Mouse (Mus musculus): ENCODE measurements around the gene Orc5.

Gene Orc5

GRCm38 (mm10) chr5:22550033-22550551 is at the start of gene Orc5:
Orc5 (minus strand) TSS chr5:22550429.
- DNase-seq (ENCODE audit: low spot score): peak; percentile 72

DNA sequence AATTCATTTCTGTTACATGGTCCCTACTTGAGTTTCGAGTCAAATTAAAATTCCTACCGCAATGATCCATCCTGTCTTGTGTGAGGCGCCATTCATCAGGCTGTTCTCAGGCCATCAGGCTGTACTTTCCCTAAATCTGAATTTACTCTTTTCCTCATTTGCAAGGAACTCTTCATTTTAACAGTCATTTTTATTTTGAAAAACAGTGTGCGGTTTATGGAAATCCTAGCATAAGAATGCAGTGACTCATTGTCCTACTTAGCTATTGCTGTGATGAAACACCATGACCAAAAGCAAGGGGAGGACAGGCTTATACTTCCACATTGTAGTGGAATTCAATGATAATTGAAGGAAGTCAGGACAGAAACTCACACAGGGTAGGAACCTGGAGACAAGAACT is 46.8 kb upstream of the Orc5 start:
- DNase-seq (ENCODE audit: low spot score): no peak

DNA sequence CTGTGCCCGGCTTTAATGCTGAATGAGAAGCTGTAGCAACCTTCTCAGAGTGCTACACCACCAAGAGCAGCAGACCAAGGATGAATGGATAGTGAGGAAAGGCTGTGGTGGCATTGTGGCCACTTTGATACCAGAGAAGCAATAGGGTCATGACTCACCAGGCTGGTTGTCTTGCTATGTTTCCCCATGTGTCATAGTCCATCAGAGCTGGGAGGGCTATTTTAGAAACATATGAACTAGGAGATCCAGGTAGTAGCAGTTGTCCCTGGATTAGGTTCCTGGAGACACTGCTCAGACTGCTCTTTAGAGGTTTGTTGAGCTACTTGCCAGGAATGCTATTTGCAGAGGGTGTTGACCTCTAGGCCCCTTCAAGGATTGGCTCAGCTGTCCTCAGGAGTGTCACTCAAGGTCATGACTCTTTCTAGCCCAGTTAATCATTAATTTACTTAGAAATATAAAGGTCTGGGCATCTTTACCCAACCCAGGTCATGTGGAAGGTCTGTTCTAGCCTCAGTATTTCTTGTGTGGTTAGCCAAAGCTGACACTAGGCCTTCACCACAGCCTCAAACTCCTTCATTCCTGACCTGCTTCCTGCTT is 39.2 kb upstream of the Orc5 start:
- no peak for DNase-seq (ENCODE audit: low spot score)

DNA sequence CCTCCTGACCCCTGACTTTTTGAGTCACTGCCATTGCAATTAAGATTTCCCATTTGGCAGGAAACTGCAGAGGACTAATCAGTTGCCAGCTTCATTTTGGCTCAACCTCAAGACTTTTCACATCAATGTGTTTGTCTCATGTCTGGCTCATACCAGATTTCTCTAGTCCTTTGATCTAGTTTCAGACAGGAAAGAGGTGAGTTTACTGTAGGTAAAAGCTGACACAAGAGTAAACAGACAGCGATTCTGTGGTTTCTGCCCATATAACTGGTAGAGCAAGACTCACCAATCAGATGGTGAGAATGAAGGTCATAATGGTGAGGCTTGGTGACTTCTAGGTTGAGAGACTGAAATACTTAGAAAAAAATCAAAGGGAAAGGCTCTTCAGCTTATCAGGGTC is 37.3 kb upstream of the Orc5 start:
- DNase-seq (ENCODE audit: low spot score): no peak

DNA sequence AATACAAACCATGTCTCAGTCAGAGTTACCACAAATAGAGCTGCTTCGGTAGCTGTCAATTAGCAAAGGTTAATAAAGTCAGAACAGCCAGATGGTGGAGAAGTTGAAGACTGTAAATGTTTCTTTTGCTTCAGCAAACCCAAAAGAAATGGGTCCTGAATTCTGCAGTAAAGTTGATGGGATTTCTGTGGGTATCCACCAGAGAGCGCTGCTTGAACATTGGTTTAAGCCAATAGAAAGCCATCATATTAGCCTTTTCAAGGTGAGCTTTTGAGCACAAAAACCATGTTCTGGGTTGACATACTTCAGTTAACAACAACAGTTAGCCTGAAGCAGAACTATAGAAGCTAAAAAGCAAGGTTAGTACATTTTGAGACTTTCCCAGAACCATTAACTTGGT is 34.3 kb upstream of the Orc5 start:
- no peak for DNase-seq (ENCODE audit: low spot score)

GRCm38 (mm10) chr5:22578011-22578410 is 27.8 kb upstream of the Orc5 start:
- DNase-seq (ENCODE audit: low spot score): no peak

DNA sequence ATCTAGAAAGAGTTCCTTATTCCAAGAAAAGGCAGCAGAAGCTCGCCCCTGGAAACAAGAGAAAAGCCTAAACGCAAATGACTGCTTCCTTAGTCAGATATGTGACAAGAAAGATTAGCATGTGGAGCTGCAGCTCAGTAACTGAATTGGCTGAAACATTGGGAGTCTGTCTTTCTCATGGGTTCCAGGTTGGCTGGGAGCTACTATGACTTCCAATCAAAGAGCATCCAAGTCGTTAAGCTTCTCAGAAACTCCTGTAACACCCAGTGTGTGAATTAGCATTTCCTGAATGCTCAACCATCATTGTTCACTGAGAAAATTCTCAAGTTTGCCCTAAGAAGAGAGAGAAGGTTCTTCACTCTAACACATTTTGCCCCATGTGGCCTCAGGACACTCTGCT is 24.5 kb upstream of the Orc5 start:
- no peak for DNase-seq (ENCODE audit: low spot score)

- DNase-seq (ENCODE audit: low spot score): no peak
These were observed 23.9 kb upstream of the Orc5 start for GRCm38 (mm10) chr5:22574161-22574560.

- no peak for DNase-seq (ENCODE audit: low spot score)
These were observed 23.5 kb upstream of the Orc5 start for GRCm38 (mm10) chr5:22573696-22574095.

GRCm38 (mm10) chr5:22572881-22573280 is 22.7 kb upstream of the Orc5 start:
- DNase-seq (ENCODE audit: low spot score): no peak

- DNase-seq (ENCODE audit: low spot score): no peak
These were observed 22.2 kb upstream of the Orc5 start for GRCm38 (mm10) chr5:22572456-22572855.

DNA sequence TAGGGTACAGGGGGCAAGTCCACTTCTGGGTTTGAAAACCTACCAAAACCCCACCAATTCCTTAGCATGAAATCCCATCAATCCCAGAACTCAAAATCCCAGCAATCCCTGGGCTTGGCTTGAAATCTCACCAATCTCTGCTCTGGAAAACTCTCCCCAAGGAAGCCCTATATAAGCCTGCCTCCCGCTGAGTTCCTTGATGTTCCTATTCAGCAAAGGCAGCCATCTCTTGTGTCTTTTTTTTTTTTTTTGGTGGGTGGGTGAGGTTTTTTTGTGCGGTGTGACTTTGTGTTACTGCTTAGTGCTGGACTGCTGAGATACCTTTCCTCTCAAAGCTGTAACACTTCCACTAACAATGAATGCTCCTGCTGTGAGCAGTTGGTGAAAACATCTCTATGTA is 15.5 kb upstream of the Orc5 start:
- DNase-seq (ENCODE audit: low spot score): no peak

- no peak for DNase-seq (ENCODE audit: low spot score)
These were observed 9.6 kb upstream of the Orc5 start for GRCm38 (mm10) chr5:22559801-22560200.

DNA sequence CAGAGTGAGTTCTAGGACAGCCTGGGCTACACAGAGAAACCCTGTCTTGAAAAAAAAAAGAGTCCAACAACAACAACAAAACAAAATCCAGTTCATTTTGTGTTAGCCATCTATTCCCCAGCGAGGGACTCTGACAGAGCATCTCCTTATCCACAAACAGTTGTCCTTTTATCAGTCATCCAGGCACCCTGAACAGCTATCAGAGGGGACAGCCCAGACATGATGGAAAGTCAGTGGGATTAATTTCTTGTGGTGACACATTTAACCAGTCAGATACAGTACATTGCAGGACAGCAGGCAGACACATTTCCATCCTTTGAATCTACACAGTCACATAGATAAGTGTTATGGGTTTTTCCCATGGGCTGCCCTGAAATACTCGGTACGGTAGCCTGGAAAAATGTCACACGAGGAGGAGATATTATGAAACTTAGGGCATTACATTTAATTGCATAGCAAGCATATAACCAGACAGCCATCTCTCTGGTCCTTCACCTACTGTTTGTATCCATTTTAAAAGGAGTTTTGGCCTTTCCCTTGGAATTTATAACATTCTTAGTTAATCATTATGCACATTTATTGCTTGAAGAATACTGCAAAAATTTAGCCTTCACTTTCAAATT is 7.4 kb upstream of the Orc5 start:
- no peak for DNase-seq (ENCODE audit: low spot score)

GRCm38 (mm10) chr5:22556713-22557112 is 6.5 kb upstream of the Orc5 start:
- no peak for DNase-seq (ENCODE audit: low spot score)

DNA sequence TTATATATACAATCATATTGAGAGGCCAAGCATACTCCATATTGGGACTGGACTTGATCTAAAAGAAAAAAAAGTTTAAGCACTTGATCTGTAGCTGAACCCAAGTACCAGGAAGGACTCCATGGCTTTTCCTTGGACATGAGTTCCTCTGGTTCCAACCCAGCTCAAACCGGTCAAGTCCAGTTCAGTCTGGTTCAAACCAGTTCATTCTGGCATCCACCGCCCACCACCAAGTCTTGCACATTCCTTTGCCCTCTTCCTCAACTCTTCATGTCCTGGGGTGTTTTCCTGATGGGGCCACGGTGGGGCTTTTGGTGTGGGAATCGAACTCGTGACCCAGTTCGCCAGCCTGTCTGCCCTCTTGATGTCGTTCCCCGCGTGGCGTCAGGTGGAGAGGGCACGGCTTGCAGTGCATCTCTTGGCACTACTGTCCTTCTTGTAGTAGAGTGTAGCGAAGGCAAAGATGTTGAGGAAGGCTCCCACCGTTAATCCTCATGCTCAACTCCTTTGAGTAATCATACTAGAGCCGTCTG is 2.1 kb upstream of the Orc5 start:
- DNase-seq (ENCODE audit: low spot score): no peak

- peak; percentile 3 for DNase-seq (ENCODE audit: low spot score)
These were observed 730 bp downstream of the Orc5 start for GRCm38 (mm10) chr5:22549366-22550032.

DNA sequence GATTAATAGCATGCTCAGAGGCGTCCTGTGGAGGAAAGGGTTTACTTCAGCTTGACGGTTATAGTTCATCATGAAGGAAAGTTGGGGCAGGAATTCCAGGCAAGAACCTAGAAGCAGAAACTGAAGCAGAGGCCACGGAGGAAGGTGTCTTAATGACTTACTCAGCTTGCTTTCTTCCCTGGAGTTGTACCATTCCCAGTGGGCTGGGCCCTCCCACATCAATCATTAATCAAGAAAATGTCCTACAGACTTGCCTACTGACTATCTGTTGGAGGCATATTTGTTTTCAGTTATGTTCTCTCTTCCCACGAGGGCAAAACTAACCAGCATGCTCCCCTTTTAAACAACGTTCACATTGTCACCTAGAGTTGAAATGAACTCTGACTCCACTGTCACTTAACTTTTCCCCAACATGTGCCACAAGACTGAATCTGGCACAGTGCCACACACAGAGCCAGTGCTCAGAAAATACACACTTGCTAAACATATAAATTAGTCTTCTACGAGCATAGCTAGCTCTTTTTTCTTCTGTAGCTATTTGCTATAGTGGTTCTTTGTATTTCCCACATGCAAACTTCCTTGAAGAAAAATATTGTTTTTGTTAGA is 1.6 kb downstream of the Orc5 start:
- no peak for DNase-seq (ENCODE audit: low spot score)

- DNase-seq (ENCODE audit: low spot score): no peak
These were observed 3.7 kb downstream of the Orc5 start for GRCm38 (mm10) chr5:22546536-22546935.

- no peak for DNase-seq (ENCODE audit: low spot score)
These were observed 4.9 kb downstream of the Orc5 start for GRCm38 (mm10) chr5:22545305-22545704.

- no peak for DNase-seq (ENCODE audit: low spot score)
These were observed 7.6 kb downstream of the Orc5 start for GRCm38 (mm10) chr5:22542676-22543075.

GRCm38 (mm10) chr5:22538996-22539600 is 11.1 kb downstream of the Orc5 start:
- no peak for DNase-seq (ENCODE audit: low spot score)

All from ovary, postnatal 10 days (tissue).